Mouse (Mus musculus) liver, postnatal 0 days (tissue): ENCODE measurements around the gene Tmem107.

Source experiments
- CTCF ChIP-seq: sonication (generic); IDR thresholded peaks from 2 replicates; pipeline ENCODE4 v1.5.1; 2016; ENCODE audit warnings: antibody characterized with exemption, low read depth
- EP300 ChIP-seq: IDR thresholded peaks from 2 replicates; pipeline ENCODE4 v1.6.1; 2016; ENCODE audit warnings: antibody characterized with exemption, low read depth, mild to moderate bottlenecking

DNA sequence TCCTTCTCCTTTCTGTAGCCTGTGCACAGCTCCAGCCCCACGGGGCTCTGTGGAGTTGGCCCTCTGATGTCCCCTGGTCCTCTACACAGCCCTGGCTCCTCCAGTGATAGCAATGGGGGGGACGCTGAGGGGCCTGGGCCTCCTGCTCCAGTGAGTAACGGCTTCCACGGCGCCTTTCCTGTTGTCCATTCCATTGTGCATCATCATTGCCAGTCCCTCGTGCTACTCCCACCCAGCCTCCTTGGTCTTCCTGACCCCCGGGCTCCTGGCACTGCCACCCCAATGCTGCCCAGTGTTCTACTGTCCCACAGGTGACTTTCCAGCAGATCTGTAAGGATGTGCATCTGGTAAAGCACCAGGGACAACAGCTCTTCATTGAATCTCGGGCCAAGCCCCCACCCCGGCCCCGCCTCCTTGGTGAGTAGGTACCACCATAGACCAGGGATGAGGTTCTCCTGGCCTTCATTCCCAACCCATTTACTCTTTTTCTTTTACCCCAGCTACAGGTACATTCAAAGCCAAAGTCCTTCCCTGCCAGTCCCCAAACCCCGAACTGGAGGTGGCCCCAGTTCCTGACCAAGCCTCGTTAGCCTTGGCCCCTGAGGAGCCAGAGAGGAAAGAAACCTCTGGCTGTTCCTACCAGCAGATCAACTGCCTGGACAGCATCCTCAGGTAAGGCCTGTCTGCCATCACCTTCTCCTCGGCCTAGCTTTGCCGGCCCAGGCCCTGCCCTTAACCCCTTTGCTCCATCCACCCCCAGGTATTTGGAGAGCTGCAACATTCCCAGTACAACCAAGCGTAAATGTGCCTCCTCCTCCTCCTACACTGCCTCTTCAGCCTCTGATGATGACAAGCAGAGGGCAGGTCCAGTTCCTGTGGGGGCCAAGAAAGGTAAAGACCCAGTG, 33.2 kb downstream of the Tmem107 start:
- TF ChIP-seq CTCF (no peak), EP300 (no peak)
